Mouse (Mus musculus) layer of hippocampus, adult 9-10 months (tissue): ENCODE data around the gene Mrps36.
"Not testable (repeated sequence)": the region's sequence is repeated elsewhere in the genome, so short reads cannot be mapped to it uniquely, and the experiment has no call there.

Experiments used
- DNase-seq: peaks from one replicate; pipeline ENCODE4 v3.0.0; 2022; ENCODE audit warnings: low spot score

The Mrps36 gene

DNA sequence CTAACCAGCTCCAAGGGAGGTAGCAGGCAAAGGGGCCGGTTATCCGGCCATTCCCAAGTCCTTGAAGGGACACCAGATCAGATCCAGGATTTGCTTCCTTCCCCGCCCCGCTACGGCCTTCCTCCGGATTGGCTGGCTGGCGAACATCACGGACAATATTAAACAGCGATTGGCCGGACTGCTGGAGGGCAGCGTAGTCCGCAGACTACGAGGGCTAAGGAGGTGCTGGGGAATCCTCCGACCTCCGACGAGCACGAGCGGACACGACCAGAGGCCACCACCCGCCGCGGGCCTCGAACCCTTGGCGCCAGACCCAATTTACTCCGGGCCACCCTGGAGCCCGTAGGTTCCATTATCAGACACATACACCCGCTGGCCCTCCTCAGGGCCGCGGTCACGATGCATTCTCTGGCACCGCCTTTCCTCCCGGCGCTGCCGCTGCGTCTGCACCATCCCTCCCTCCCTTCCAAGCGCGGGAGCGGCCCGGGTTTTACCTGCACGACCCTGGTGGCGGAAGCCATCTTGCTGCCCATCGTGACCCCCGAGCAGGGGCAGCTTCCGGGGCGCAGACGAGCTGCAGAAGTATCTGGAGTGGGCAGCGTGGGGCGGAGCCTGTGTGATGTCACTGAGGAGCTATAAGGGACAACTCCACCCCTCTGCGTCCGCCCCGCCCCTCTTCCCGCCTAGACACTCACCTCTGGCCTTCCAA is at the start of gene Mrps36:
Gene Mrps36 (minus strand): TSS at position 624 of the 709 bp plus-strand sequence.
- peak; percentile 79 for DNase-seq

DNA sequence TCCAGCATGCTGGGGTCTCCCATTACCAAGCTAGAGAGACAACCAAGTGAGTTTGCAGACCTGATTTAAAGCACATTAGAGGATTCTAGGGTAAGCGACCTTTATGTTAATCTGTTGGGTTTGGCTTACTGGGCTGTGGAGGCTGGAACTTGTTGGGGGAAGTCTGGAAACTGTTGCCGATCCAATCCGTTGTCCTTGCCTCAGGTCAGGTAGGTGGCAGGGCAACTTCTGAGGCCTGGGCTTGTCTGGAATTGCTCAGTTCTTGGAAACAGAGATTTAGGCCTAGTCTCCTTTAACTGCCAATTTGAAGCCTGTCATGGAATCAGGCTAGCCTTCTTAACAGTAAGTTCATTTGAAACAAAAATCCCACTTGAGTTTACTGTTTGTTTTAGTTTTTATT is 44.6 kb upstream of the Mrps36 start:
- DNase-seq = no peak

DNA sequence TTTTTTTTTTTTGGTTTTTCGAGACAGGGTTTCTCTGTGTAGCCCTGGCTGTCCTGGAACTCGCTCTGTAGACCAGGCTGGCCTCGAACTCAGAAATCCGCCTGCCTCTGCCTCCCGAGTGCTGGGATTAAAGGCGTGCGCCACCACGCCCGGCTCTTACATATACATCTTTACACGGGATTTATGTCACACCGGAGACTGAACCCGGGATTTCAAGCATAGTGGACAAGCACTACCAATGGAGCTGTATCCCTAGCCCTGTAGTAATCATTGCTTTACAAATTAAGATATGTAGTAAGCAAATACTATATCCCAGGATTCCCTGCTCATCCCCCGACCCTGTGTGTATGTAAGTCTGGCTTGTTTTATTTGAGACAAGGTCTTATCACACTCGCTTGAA is 43.6 kb upstream of the Mrps36 start:
- not testable (repeated sequence) for DNase-seq

DNA sequence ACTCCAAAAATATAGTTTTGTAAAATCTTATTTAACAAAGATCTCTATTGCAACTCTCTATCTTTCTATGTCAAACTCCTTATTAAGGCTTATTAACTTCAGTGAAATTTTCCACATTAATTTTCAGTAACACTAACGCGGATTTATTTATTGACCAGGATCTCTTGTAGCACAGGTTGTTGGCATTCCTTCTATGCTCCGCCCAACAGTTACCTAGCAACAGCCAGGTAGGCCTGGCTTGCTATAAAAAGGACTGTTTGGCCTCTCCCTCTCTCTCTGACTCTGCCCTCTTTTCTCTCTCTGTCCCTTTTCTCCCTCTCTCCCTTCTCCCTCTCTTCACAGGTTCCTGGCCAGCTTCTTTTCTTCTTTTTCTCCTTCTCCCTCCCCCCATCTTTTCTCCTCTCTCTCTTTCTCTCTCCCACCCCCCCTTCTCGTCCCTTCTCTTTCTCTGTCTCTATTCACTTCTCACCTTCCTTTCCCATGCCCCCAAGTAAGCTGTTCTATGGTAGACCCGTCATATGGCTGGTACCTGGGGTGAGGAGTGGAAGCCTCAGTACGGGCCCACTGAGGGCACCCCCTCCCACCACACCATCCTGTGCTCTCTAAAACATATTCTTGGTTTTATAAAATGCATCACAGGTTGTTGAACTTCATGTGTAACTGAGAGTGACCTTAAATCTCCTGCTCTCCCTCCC is 43.0 kb upstream of the Mrps36 start:
- no peak for DNase-seq

DNA sequence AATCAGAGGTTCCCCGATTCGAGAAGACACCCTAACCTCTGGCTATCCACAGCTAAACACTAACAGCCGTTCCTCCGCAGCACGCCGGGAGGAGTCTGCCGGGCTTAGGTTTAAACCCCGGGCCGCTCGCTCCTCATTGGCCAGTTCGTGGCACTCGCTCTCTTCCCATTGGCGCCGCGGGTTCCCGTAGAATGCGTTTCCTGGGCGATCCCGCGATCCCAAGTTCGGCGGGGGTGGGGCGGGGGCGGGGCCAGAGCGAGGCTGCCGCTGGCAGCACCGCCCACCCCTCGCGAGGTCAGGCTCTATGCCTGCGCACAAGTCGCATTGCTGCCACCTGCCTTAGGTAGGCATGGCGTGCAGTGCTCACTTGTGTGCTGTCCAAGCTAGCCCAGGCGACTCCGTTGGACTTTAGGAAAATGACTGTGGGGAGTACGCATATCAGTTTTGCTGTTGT is 42.0 kb upstream of the Mrps36 start, which contains the start of gene Ccnb1:
Gene Ccnb1 (minus strand): TSS at position 157 of the 454 bp plus-strand sequence.
- peak; percentile 32 for DNase-seq

DNA sequence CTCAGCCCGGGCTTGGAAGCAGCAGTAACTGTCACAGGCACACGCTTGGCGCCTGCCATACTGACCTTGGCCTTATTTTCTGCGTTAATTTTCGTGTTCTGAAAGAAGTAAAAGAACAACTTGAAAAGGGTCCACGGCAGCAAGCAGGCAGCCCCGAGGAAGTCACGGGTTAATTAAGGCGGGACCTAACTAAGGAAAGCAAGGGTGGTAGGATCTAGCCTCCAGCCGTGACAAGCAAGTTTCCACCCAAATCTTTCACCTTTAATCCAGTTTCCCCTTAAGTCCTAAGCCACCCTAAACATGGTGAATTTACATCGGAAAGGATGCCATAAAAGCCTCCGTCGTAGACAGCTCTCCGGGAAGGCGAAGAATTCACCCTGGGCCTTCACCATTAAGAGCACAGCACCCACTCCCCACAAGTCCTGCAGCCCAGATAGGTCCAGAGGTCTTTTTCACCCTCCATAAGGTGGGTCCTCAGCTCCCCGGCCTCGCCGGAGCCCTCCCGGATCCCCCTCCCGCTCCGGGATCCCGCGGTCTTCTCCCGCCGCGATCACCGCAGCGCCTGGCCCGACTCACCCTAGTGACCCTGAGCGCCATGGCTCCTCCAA is 41.5 kb upstream of the Mrps36 start:
- DNase-seq = no peak

DNA sequence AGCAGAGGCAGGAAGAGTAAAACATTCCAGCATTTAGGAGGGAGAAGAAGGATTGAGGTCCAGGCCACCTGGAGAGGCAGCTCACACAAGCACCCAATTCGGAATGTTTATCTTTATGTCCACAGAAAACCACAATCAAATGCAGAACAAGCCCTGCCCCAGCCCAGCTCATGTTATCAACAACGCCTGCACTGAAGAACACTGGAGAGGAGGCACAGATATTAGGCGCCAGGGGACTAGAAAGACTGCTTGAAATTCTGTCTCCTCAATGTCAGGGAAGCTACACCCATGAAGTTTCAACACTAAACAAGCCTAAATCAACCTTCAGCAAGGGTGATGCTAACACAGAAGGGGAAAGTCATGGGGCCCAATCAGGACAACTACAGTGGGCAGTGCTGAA is 33.0 kb upstream of the Mrps36 start:
- DNase-seq = no peak

DNA sequence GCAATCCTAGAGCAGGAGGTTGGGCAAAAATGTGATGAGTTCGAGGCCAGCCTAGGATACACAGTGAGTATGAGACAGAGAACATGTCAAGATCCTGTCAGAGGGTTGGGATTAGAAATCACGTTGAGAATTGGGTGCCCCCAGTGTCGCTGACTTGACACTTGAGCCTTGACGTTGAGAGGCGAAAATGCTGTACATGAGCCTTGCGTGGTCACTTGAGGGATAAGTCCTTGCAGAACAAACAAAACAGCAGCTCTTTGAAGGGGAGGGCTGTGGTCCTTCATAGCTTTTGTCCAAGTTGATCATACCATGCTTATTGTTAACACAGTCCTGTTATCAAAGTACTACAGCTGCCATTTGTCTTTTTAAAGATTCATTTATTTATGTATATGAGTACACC is 32.3 kb upstream of the Mrps36 start:
- no peak for DNase-seq

DNA sequence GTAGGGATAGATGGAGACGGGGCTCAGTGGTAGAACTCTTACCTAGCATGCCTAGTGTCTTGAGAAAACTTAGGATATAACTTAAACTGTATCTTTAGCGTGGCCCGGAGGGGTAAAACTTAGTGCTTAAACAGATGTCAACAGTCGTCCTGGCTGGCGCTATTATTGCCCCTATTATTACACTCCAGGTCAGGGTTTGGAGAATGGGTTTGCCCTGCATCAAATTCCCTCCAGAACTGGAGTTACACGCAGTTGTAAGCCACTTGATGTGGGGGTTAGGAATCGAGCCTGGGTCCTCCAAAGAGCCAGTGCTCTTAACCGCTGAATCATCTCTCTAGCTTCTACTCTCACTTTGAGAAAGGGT is 31.6 kb upstream of the Mrps36 start:
- no peak for DNase-seq

DNA sequence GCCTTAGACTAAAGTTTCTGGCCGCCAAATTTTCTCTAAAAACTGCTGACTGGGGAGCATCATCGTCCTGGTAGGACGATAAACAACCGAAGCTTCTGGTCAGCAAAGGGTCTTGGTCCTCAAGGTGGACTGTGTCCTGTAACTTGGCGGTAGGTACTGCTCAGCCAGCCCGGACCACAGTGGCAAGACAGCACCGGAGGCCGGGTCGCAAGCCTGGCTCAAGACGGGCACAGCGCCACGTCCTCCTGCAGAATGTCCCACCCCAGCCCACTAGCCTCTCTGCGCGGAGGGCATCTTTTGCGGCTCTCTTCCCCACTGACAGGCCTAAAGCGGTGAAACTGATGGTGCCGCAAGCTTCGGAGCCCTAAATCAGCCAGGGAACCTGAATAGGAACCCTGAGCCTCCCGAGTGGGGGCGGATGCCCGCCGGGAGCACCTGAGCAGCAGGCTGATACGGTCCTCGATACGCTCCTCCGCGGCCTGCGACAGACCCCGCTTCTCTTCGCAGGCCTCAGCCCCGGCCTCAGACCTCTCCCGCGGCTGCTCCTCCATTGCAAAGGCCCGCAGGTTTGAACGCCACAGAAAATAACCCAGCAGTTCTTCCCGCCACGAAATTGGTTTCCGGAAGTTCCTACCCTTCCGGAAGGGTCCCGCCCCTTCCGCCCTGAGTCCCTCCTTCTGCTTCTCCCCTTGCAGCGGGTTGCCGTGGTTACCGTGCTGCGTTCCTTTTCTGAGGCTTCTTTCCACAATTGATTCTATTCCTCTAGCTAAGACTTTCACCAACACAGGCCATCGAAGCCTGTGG is 31.0 kb upstream of the Mrps36 start, which contains the start of gene Cenph:
Gene Cenph (minus strand): TSS at position 648 of the 804 bp plus-strand sequence.
- DNase-seq = peak; percentile 43

DNA sequence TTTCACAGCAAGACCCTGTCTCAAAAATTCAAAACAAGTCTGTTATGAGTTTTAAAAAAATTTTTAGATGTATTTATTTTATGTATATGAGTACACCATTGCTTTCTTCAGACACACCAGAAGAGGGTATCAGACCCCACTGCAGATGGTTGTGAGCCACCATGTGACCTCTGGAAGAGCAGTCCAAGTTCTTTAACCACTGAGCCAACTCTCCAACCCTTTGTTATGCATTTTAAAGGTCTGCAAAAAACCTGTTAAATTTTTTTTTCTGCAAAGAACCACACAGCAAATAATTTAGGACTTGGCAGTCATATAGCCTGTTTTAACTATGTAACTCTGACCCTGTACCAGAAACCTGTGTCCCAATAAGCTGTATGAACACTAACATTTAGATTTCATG is 30.2 kb upstream of the Mrps36 start:
- DNase-seq = no peak

DNA sequence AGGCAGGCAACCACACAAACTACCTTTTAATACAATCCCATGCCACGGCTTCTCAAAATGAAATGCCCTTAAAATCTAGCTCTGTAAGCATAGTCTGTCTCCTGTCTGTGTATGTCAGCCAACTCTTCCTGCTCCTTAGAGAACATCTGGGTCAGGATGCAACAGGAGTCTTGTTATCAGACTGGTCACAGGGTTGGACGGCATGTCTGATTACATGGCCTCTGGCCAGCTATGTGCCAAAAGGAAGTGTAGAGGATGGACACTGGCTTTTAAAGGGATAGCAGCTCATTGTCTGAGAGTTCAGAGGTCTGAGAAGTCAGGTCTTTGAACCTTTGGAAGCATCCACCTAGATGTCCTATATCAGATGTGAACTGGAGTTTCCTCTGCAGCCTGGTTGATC is 10.9 kb upstream of the Mrps36 start:
- DNase-seq = no peak

DNA sequence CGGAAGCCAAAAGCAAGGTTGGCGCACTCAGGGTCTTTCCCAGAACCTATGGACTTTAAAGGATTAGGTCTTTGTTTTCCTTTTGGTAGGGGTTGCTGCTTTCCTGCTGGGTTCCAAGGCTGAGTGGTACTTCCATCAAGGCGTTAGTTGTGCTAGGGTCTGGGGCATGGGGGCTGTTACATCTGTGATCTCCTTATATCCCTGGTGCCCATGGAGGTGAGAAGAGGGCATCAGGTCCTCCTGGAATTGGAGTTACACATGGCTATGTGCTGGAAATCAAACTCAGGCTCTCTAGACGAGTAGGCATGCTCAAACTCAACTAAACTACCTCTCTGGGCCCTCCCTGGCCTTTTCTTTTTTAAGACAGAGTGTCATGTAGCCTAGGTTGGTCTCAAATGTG is 9.7 kb upstream of the Mrps36 start:
- DNase-seq = no peak

DNA sequence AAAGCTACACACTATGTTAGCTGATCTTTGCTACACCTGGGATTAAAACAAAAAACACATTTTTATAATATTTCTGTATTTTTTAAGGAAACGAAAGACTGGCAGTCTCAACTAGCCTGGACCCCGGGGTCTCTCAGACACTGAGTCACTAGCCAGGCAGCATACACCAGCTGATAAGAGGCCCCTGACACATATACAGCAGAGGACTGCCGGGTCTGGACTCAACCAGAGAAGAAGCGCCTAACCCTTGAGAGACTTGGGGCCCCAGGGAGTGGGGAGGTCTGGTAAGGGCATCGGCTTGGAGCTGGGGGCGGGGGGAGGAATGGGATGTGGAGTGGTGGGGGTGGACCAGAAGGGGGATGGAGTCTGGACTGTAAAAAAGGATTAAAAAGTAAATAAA is 8.6 kb upstream of the Mrps36 start:
- DNase-seq = no peak

DNA sequence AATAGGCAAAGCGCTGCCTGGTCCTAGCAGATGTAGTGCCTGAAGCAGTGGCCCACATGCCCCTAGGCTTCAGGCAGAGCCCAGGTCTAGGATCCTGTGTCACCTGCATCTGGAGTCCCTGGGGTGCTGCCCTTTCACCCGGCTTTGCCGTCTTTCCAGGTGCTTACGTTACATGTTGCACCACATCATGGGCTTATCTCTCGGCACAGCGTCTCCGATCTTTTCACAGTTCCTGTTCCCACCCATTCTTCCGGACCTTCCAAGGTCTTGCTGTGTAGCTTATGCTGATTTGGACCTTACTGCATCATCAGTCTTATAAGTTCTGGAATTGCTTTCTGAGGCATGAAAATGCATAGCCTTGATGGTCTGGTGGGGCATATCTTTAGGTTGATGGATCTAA is 8.1 kb upstream of the Mrps36 start:
- DNase-seq = no peak

DNA sequence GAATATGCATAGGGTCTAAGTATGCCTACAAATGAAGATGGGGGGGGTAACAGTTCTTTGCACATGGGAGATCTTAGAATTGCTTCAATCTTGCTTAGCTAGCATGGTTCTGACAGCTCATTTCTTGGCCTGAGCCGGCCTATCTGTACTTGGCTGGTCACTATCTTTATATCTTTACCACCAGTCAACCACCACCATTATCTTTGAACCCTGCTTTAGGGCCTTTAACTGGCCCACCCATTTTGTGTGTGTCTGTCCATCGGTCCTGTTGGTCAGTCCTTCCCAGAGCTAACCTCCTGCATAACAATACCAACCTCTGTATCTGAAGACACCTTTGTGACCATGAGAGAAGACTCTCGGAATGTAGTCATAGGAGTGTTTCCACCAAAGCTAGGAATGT is 6.9 kb upstream of the Mrps36 start:
- no peak for DNase-seq

DNA sequence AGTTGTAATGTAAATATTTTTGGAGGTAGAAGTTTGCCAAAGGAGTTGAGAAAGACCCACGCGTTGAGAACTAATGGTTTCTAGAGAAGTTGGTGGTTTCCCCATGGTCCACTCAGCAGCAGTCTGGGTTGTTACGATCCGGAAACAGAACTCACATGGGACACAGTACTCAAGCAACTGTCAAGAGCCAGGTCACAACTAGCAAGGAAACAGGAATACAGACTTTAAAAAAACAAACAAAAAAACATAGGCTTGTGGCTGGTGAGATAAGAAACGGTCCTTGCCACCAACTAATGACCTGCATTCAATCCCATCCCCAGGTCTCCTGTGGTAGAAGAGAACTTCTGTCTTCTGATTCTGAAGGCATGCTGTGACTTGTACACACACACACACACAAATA is 6.3 kb upstream of the Mrps36 start:
- no peak for DNase-seq

DNA sequence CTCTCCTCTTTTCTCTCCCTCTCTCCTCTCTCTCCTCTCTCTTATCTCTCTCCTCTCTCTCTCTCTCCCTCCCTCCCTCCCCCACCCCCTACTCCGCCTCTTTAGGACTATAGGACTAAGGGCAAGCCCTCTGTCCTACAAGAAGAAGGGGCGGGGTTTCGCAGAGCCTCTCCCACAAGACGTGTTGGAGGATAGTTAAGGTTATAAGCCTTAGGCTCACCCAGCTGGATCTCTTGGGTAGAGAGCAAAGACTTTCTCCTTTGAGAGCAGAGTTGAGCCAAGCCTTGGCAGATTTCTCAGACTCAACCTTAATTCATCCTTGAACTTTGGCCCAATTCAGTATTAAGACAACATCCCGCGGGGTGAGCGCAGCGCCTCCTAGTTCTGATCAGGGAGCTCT is 4.2 kb upstream of the Mrps36 start:
- no peak for DNase-seq

DNA sequence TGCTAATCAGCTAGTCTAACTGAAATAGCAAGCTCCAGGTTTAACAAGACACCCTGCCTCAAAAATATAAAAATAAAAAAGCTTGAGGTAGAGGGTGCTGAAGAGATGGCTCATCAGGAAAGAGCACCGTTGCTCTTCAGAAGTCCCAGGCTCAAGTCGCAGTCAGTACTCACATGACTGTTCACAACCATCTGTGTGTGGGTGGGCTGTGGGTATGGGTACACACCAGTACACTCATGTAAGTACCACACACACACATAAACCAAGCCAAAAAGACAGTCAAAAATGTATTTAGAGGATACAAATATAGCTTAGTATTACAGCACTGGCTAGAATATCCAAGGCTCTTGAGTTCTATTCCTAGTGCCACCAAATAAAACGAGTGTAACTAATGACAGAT is 1.6 kb upstream of the Mrps36 start:
- DNase-seq = no peak

DNA sequence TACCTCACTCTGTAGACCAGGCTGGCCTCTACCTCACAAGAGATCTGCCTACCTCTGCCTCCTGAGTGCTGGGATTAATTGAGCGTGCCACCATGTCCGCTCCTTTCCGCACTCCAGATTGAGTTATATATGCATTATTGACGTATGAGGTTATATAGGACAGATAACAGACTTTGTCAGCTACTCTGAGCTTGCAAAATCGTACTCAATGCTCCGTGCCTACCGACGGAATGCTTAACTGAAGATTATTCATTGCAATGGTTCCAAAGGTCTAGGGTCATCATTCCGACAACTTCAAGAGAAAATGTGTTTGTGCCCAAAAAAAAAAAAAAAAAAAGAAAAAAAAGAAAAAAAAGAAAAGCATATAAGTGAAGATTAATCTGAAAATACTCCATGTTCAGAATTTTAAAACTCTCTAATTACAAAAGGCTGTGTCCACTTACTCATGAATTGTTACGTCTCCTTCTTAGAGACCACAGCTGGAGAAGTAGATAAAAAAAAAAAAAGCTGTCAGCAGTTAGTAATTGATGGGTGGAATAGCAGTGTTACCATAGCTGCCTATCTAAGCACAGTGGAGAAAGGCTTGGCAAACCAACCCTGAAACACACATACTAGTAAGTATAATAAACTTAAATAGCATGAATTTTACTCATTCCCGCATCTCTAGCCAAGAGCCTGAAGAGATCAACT is 968 bp downstream of the Mrps36 start:
- DNase-seq = no peak

DNA sequence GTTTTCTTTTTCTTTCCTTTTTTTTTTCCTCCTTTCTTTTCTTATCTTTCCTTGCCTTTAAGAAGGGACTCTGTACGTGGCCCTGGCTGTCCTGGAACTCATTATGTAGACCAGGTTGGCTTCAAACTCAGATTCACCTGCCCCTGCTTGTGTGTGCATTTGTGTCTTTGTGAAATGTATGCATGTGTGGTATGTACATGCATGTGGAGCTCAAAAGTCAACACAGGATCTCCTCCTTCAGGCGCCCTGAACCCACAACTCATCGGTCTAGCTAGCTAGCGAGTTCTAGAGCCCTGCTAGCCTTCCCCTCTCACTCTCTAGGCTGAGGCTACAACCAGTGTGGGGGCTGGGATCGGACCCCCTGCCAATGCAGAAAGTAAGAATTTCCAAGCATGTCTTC is 1.6 kb downstream of the Mrps36 start:
- no peak for DNase-seq

DNA sequence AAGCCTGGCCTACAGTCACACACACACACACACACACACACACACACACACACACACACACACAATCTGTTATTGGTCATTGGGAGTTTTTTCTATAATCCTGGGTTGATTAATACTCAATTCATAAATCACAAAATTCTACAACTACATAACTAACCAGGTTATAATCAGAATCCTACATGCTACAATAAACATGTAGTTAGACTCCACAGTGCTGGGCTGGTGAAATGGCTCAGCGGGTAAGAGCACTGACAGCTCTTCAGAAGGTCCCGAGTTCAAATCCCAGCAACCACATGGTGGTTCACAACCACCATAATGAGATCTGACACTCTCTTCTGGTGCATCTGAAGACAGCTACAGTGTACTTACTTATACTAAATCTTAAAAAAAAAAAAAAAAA is 11.7 kb downstream of the Mrps36 start:
- DNase-seq = no peak
